Mouse (Mus musculus) neural tube, embryonic 11.5 days (tissue): ENCODE data around the gene Abca9. TPM values are rescaled to one million over a fixed set of nuclear protein-coding genes. Genes with fewer than 3 reads are reported as not detected.

Experiments
- ATAC-seq: fragments of 200-750 bp; cut with Nextera tagmentation; 2 replicates; pipeline ENCODE4 v1.8.0; 2017; ENCODE audit warnings: moderate number of reproducible peaks, mild to moderate bottlenecking, moderate TSS enrichment, moderate library complexity; ENCODE audit not compliant: insufficient read depth, low FRiP score, low TSS enrichment
- DNase-seq: peaks from one replicate; pipeline ENCODE4 v3.0.0-alpha.2; 2015; ENCODE audit warnings: low spot score
- H3K27ac ChIP-seq: fragments of 300-500 bp; sonication (generic); 2 replicates; pipeline ENCODE4 v1.5.1; 2014; ENCODE audit warnings: low read depth, mild to moderate bottlenecking, low read length
- H3K27me3 ChIP-seq: fragments of 300-500 bp; sonication (generic); 2 replicates; pipeline ENCODE4 v1.6.1; 2014; ENCODE audit warnings: mild to moderate bottlenecking, low read length, mixed read lengths; ENCODE audit not compliant: control insufficient read depth, insufficient read depth
- H3K36me3 ChIP-seq: fragments of 300-500 bp; sonication (generic); 2 replicates; pipeline ENCODE4 v1.6.1; 2014; ENCODE audit warnings: mild to moderate bottlenecking, low read length, moderate library complexity, mixed read lengths; ENCODE audit not compliant: control insufficient read depth, insufficient read depth
- H3K4me1 ChIP-seq: fragments of 300-500 bp; sonication (generic); 2 replicates; pipeline ENCODE4 v1.6.1; 2014; ENCODE audit warnings: low read length, mixed read lengths; ENCODE audit not compliant: control insufficient read depth, insufficient read depth
- H3K4me2 ChIP-seq: fragments of 300-500 bp; sonication (generic); 2 replicates; pipeline ENCODE4 v1.6.1; 2014; ENCODE audit warnings: low read depth, mild to moderate bottlenecking, moderate library complexity
- H3K4me3 ChIP-seq: fragments of 300-500 bp; sonication (generic); 2 replicates; pipeline ENCODE4 v1.5.1; 2014; ENCODE audit warnings: low read depth, low read length
- H3K9ac ChIP-seq: fragments of 300-500 bp; sonication (generic); 2 replicates; pipeline ENCODE4 v1.6.1; 2014; ENCODE audit warnings: mild to moderate bottlenecking, low read length
- H3K9me3 ChIP-seq: fragments of 300-500 bp; sonication (generic); 2 replicates; pipeline ENCODE4 v1.6.1; 2016; ENCODE audit warnings: low read length; ENCODE audit not compliant: control insufficient read depth
- WGBS: fragments of 180-500 bp; shearing (Covaris S2); extraction: QIAGEN DNeasy Blood & Tissue Kit; methylation state at CpG from one replicate; pipeline ENCODE4 v1.1.7; 2014; 5-methylcytosine and 5-hydroxymethylcytosine counted together
- polyA plus RNA-seq: library from polyadenylated mRNA; unstranded; fragments of >200 nt; fragmentation: Nextera tagmentation; extraction: Ambion mirVana; gene quantifications from 2 replicates; pipeline ENCODE4 v1.2.1, GENCODE M21; 2014

Abca9 gene
- polyA plus RNA-seq, 1 experiment from 2014 or later = 5.0 TPM

DNA sequence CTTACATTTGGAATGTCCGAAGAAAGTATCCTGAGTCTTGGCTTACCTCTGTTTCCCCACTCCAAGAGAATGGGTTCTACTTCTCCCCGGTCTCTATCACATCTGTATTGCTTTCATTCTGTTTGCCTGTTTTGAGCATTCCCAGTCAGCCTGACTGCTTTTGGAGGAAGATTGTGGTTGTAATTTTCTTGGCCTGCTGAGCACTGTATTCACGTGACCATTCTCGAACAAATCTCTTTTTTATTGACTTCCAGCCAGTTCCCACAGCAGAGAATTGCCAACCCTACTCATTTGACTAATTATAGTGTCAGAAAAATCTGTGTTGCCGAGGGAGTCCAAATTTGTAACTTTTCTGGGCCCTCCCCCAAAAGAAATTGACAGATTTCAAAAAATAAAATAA, 72.1 kb downstream of the Abca9 start, which contains the start of gene Abca8a:
Gene Abca8a, minus strand, starts transcription at position 121 of the 400 bp plus-strand sequence.
- no peaks in the 10 kb centered on the region for H3K9me3 ChIP-seq
- DNase-seq = no peak
- H3K4me1 ChIP-seq = no peaks in the 10 kb centered on the region
- H3K36me3 ChIP-seq = no peaks in the 10 kb centered on the region
- no peaks in the 10 kb centered on the region for H3K27me3 ChIP-seq
- H3K27ac ChIP-seq = no peak within 1 kb of the TSS
- WGBS = 79% methylated on average over 5 of the region's 5 CpGs
- no peak for ATAC-seq
- no peak within 1 kb of the TSS for H3K4me3 ChIP-seq
- no peak within 1 kb of the TSS for H3K4me2 ChIP-seq
- H3K9ac ChIP-seq = no peak within 1 kb of the TSS

DNA sequence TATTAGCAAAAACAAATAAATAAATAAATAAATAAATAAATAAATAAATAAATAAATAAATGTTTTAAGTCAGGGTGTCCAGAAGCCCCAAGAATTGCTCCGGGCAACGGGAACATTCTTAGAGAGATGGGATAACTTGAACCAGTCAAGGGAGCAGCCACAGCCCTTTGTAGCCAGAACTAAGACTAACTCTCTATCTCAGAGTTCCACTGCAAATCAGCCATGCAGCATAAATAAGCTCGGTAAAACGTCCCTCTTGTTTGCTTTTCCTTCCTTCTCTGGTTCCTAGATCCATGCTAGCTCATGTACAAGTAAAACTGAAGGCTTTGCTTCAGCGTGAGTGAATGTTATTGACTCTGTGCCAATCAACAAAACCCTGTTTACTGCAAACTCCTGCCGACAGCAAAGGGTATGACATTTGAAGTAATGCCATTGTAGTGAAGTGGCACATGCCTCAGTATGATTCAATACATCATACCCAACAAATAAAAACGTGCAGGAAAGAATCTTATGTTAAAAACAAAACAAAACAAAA, 73.1 kb downstream of the Abca9 start:
- Histone ChIP-seq H3K9ac (no peak overlapping the region), H3K9me3 (no peaks in the 10 kb centered on the region), H3K4me3 (no peak overlapping the region), H3K4me2 (no peak overlapping the region), H3K36me3 (no peaks in the 10 kb centered on the region), H3K4me1 (no peaks in the 10 kb centered on the region), H3K27ac (no peak overlapping the region), H3K27me3 (no peaks in the 10 kb centered on the region)
- DNase-seq = no peak
- WGBS = 78% methylated on average over 7 of the region's 7 CpGs
- ATAC-seq = no peak

DNA sequence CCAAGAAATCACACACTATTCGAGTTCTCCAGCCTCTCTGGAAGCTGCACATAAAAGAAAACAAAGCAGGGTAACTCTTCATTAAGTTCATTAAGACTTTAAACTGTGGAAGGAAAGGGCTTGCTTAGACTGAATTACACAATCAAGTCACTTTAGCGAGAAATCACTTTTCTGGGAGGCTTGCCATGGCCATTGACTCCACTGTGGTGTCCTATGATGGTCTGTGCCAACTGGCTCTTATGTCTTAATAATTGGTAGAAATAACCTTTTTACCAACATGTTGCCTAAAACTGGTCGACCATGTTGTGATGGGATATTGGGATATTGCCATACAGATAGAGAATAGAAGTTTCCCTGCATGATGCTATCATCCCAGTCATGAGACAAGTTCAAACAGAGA, 73.8 kb downstream of the Abca9 start:
- H3K36me3 ChIP-seq = no peaks in the 10 kb centered on the region
- H3K9ac ChIP-seq = no peak overlapping the region
- H3K27ac ChIP-seq = no peak overlapping the region
- ATAC-seq = no peak
- no peaks in the 10 kb centered on the region for H3K4me1 ChIP-seq
- 81% methylated on average over 3 of the region's 3 CpGs for WGBS
- DNase-seq = no peak
- H3K4me2 ChIP-seq = no peak overlapping the region
- no peak overlapping the region for H3K4me3 ChIP-seq
- H3K9me3 ChIP-seq = no peaks in the 10 kb centered on the region
- H3K27me3 ChIP-seq = no peaks in the 10 kb centered on the region

DNA sequence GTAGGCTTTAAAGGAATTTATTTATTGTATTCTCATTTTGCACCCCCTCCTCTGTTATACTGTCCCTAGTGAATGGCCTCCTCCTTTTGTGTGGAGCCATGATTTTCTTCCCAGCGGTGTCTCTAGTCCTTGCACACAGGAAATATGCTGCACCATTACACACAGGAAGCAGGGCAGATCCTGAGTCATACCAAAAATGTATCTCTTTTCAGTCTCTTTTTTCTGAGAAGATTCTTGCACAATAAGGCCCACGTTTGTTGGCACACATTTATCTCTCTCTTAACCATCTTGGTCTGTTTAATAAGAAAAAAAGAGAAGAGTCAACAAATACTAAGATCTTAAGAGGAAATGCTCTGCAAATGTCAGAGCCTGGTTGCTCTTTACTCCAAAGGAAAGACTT, 76.7 kb downstream of the Abca9 start:
- H3K27ac ChIP-seq = no peak overlapping the region
- H3K9ac ChIP-seq = no peak overlapping the region
- no peaks in the 10 kb centered on the region for H3K36me3 ChIP-seq
- no peaks in the 10 kb centered on the region for H3K9me3 ChIP-seq
- ATAC-seq (no peak), DNase-seq (no peak)
- 72% methylated on average over 2 of the region's 2 CpGs for WGBS
- no peak overlapping the region for H3K4me2 ChIP-seq
- no peaks in the 10 kb centered on the region for H3K27me3 ChIP-seq
- no peak overlapping the region for H3K4me3 ChIP-seq
- no peaks in the 10 kb centered on the region for H3K4me1 ChIP-seq

DNA sequence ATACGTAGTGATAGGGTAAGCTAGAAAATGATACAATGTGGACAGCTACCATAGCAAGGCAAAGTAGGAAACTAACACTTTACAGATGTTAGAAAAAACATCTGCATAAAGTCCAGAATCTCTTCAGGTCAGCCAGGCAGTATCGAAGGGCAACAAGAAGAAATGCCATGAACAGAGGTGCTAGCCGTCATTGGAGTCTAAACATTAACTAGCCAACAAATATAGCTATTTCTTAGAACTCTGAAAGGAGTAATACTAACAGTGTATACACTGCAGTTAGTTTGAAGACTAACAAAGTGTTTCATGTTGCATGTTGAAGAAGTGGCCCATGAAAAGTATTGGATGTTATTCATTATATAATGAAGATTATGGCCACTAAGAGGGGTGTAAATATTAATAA, 95.8 kb downstream of the Abca9 start:
- DNase-seq (no peak), ATAC-seq (no peak)
- no peaks in the 10 kb centered on the region for H3K4me1 ChIP-seq
- H3K4me2 ChIP-seq = no peak overlapping the region
- H3K9me3 ChIP-seq = no peaks in the 10 kb centered on the region
- H3K9ac ChIP-seq = no peak overlapping the region
- no peak overlapping the region for H3K27ac ChIP-seq
- 87% methylated on average over 3 of the region's 3 CpGs for WGBS
- H3K27me3 ChIP-seq = no peaks in the 10 kb centered on the region
- no peaks in the 10 kb centered on the region for H3K36me3 ChIP-seq
- no peak overlapping the region for H3K4me3 ChIP-seq

DNA sequence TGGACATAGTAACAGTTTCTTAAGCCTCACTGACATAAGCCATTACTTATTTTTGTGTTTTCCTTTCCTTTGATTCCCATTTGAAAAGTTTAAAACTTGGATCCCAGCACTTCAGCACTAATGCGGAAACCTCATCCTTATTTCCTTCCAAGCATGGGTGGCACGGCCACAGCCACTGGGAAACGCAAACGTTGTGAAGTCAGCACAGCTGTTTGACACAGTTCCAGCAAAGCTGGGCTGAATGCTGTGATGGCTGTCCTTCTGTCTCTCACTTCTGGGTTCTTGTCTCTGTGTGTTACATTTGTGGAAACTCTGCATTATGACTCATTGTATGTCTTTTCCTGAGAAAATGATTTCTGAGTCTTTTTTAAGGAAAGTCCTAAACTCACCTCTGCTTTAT, 107.0 kb downstream of the Abca9 start:
- DNase-seq (no peak), ATAC-seq (no peak)
- Histone ChIP-seq H3K9me3 (no peaks in the 10 kb centered on the region), H3K9ac (no peak overlapping the region), H3K27ac (no peak overlapping the region), H3K4me2 (no peak overlapping the region), H3K27me3 (no peaks in the 10 kb centered on the region), H3K36me3 (no peaks in the 10 kb centered on the region), H3K4me3 (no peak overlapping the region), H3K4me1 (no peaks in the 10 kb centered on the region)
- 79% methylated on average over 4 of the region's 4 CpGs for WGBS

DNA sequence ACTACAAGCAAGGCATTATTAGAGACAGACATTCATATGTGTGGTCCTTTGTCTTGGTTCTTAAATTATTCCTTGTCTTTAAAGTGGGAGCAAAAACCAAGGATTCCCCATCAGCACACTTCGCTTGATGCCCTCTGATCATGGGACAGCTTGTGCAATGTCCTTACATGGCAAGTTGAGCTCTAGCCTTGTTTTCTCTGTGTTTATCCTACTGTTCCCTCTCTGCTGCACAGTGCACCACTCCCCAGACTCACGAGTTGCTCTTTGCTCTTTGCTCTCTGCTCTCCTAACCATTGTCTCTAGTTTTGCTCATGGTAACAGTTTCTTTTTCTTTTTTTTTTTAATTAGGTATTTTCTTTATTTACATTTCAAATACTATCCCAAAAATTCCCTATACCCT, 107.9 kb downstream of the Abca9 start:
- no peaks in the 10 kb centered on the region for H3K27me3 ChIP-seq
- H3K36me3 ChIP-seq = no peaks in the 10 kb centered on the region
- no peak overlapping the region for H3K4me2 ChIP-seq
- no peak overlapping the region for H3K27ac ChIP-seq
- no peak overlapping the region for H3K4me3 ChIP-seq
- no peak overlapping the region for H3K9ac ChIP-seq
- no peaks in the 10 kb centered on the region for H3K9me3 ChIP-seq
- H3K4me1 ChIP-seq = no peaks in the 10 kb centered on the region
- DNase-seq (no peak), ATAC-seq (no peak)
- WGBS = 79% methylated on average over 2 of the region's 2 CpGs

DNA sequence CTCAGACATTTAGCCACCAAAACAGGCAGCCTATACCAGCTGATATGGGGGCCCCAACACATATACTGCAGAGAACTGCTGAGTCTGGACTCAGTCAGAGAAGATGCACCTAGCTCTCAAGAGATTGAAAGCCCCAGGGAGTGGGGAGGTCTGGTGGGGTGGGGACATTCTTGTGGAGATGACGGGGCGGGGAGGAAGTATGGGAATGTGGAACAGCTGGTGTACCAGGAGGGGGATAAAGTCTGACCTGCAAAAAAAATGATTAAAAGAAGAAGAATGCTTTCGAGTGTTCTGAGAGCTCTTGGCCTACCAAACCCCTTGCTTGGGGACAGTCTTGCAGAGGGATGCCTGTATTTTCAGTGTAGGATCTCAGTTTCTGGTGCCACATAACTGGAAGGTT, 114.3 kb downstream of the Abca9 start:
- H3K4me1 ChIP-seq = no peaks in the 10 kb centered on the region
- ATAC-seq = no peak
- H3K4me3 ChIP-seq = no peak overlapping the region
- DNase-seq = no peak
- H3K36me3 ChIP-seq = no peaks in the 10 kb centered on the region
- 69% methylated on average over 3 of the region's 3 CpGs for WGBS
- no peak overlapping the region for H3K4me2 ChIP-seq
- no peak overlapping the region for H3K27ac ChIP-seq
- H3K9ac ChIP-seq = no peak overlapping the region
- no peaks in the 10 kb centered on the region for H3K27me3 ChIP-seq
- H3K9me3 ChIP-seq = no peaks in the 10 kb centered on the region
